Mouse (Mus musculus): ENCODE results near the gene Tln2. TPM values are rescaled to one million over a fixed set of nuclear protein-coding genes. Genes with fewer than 3 reads are reported as not detected.

Tln2 gene
- total RNA-seq, 2 experiments from 2014 or later, result 121 to 123 TPM

- DNase-seq (ENCODE audit: extremely low spot score in 1 of 2, low spot score in 2 of 2), result no peak
These were observed 9.5 kb downstream of the Tln2 start for GRCm38 (mm10) chr9:67549811-67550501.

GRCm38 (mm10) chr9:67549332-67549731 lies 10.2 kb downstream of the Tln2 start:
- DNase-seq (ENCODE audit: extremely low spot score in 1 of 2, low spot score in 2 of 2), result peak in 1 of 2 experiments; percentile 74
- intact Hi-C loops (cut with DNase I), result no loop called here

More at GRCm38 (mm10) chr9:67549811-67550501, 9.5 kb downstream of the Tln2 start:
- intact Hi-C loops (cut with DNase I), result no loop called here

GRCm38 (mm10) chr9:67546650-67547049 lies 12.9 kb downstream of the Tln2 start:
- intact Hi-C loops (cut with DNase I), result no loop called here
- peak in 1 of 2 experiments; percentile 20 for DNase-seq (ENCODE audit: extremely low spot score in 1 of 2, low spot score in 2 of 2)

DNA sequence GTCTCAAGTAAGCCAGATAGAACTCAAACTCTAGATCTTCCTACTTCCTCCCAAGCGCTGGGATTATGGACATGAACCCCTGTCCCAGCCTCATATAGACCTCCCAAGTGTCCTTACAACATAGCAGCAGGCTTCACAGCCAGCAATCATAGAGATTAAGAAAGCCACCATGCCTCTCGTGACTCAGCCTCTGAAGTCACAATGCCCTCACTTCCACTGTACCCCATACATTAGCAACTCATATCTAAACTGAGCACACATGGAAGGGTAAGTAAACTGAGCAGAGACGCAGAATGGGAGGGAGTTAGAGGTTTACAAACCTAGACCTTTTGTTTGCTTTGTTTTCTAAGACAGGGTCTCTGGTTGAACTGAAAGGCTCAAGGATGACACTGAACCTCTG lies 13.7 kb downstream of the Tln2 start:
- no peak for DNase-seq (ENCODE audit: extremely low spot score in 1 of 2, low spot score in 2 of 2)
- intact Hi-C loops (cut with DNase I), result no loop called here

DNA sequence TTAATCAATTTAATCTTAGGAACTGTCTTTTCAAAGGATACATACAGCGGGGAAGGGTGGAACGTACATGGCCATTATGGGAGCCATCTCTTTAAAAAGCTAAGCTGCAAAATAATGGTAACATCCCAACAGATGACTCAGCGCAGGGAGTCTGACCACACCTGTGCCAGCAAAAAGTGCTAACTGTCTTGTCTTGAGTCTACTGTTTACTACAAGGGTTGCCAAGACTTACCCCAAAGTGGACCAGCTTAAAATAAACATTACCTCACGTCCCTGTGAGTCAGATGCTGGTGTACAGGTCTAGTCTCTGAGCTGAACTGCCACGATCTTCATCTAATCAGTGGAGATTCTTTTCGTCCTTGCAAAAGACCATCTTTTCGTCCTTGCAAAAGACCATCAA lies 14.7 kb downstream of the Tln2 start:
- DNase-seq (ENCODE audit: extremely low spot score in 1 of 2, low spot score in 2 of 2), result no peak
- intact Hi-C loops (cut with DNase I), result no loop called here

GRCm38 (mm10) chr9:67541948-67542347 lies 17.6 kb downstream of the Tln2 start:
- DNase-seq (ENCODE audit: extremely low spot score in 1 of 2, low spot score in 2 of 2), result no peak
- intact Hi-C loops (cut with DNase I), result no loop called here

DNA sequence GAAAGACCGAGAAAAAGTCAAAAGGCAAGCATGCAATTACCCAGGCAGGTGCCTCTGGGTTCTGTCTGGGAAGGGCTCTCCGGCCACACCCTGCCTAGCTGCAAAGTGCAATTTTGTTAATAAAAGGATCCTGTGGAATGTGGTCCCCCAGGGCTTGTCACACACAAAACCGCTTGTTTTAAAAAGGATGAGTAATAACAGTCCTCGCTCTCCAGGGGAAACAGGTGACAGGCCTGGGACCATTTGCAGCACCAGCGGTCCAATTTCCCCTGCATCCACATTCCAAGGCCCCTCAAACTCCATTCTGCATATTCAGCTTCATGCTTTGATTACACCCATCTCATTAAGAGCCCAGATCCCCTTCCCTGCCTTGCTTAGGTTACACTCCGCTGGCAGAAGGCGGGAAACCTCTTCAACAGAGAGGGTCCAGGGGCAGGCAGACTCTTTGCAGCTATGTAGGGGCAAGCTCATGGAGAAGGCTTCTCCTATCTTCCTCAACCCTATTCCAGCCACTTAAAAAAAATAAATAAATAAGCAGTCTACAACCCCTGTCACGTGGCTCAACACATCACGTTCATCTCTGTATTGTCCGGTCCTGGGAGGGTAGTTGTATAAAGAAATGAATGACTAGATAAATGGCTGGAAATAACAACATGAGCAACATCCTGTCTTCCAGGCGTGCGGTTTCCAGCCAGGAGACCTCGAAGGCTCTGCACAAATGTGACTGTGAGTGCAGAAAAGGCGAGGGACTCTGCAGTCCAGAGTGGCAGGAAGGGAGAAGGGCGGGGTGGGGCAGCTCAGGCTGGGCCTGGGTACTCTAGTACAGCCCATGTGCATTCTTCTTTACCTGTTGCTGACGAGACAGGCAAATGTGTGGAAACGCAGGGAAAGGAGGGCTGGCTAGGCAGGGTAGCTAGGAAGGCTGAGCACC lies 19.5 kb downstream of the Tln2 start:
- DNase-seq (ENCODE audit: extremely low spot score in 1 of 2, low spot score in 2 of 2), result no peak
- intact Hi-C loops (cut with DNase I), result no loop called here

DNA sequence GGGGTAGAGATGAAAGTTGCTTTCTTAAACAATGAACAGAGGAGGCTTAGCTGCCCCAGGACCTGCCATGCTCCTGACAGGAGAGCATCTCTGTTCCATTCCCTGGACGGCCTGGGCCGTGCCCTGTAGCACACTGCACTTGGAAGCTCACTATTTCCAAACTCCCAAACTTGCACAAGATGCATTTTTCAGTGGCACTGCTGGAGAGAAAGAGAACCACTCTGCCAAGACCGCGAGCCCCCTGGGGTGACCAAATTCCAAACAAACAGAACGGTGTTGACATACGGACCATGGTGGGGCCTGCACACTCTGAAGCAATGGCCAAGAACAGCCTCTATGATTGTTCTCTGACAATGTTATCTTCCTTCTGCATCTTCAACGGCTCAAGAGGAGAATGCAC lies 25.1 kb downstream of the Tln2 start:
- DNase-seq (ENCODE audit: extremely low spot score in 1 of 2, low spot score in 2 of 2), result peak in 1 of 2 experiments; percentile 82
- intact Hi-C loops (cut with DNase I), result no loop called here

DNA sequence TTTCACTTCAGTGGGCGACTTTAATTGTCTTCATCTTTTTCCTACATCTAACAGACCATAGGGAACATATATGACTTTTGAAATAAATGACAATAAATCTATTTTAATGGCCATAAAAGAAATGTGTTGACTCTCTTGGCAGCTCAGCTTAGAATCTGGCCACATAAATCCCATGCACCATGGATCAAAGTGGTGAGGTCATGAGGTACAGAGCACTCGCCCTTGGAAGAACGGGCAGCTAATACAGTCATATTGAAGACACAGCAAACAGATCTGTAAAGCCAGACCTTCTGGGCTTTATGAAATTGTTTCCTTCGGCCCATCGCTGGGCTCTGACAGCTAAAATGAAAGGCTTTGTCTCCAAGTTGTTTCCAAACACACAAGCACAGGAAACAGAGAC lies 26.2 kb downstream of the Tln2 start:
- no peak for DNase-seq (ENCODE audit: extremely low spot score in 1 of 2, low spot score in 2 of 2)

GRCm38 (mm10) chr9:67532631-67533030 lies 26.9 kb downstream of the Tln2 start:
- intact Hi-C loops (cut with DNase I), result no loop called here
- DNase-seq (ENCODE audit: extremely low spot score in 1 of 2, low spot score in 2 of 2), result no peak

More for the DNA sequence above, 26.2 kb downstream of the Tln2 start:
- intact Hi-C loops (cut with DNase I), result no loop called here

- intact Hi-C loops (cut with DNase I), result no loop called here
- no peak for DNase-seq (ENCODE audit: extremely low spot score in 1 of 2, low spot score in 2 of 2)
These were observed 29.9 kb downstream of the Tln2 start for GRCm38 (mm10) chr9:67529600-67529999.

GRCm38 (mm10) chr9:67527726-67528125 lies 31.8 kb downstream of the Tln2 start:
- no peak for DNase-seq (ENCODE audit: extremely low spot score in 1 of 2, low spot score in 2 of 2)
- intact Hi-C loops (cut with DNase I), result no loop called here

GRCm38 (mm10) chr9:67521736-67522135 lies 37.8 kb downstream of the Tln2 start:
- intact Hi-C loops (cut with DNase I), result no loop called here
- no peak for DNase-seq (ENCODE audit: extremely low spot score in 1 of 2, low spot score in 2 of 2)

- DNase-seq (ENCODE audit: extremely low spot score in 1 of 2, low spot score in 2 of 2), result no peak
- intact Hi-C loops (cut with DNase I), result no loop called here
These were observed 50.0 kb downstream of the Tln2 start for GRCm38 (mm10) chr9:67509510-67509909.

GRCm38 (mm10) chr9:67504669-67505260 lies 54.7 kb downstream of the Tln2 start:
- intact Hi-C loops (cut with DNase I), result no loop called here
- DNase-seq (ENCODE audit: extremely low spot score in 1 of 2, low spot score in 2 of 2), result no peak

DNA sequence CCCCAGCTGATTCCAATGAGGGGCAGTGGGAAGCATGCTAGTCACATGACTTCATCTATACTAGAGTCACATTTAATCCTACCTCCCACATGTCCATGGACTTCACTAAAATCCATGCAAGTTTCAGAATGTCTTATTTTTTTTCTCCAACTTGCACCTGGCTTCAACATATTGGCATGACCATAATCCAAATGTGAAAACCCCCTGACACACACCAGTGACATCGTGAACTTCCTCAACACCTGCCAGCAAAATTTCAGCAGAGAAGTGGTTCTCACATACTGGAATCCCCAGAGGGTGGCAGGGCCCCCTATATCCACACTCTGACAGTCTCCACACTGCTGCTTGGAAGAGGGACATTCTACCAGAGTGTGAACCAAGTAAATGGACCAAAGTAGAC lies 57.7 kb downstream of the Tln2 start:
- intact Hi-C loops (cut with DNase I), result no loop called here
- no peak for DNase-seq (ENCODE audit: extremely low spot score in 1 of 2, low spot score in 2 of 2)

GRCm38 (mm10) chr9:67496368-67496767 lies 63.1 kb downstream of the Tln2 start:
- DNase-seq (ENCODE audit: extremely low spot score in 1 of 2, low spot score in 2 of 2), result peak in 1 of 2 experiments; percentile 20
- intact Hi-C loops (cut with DNase I), result no loop called here

DNA sequence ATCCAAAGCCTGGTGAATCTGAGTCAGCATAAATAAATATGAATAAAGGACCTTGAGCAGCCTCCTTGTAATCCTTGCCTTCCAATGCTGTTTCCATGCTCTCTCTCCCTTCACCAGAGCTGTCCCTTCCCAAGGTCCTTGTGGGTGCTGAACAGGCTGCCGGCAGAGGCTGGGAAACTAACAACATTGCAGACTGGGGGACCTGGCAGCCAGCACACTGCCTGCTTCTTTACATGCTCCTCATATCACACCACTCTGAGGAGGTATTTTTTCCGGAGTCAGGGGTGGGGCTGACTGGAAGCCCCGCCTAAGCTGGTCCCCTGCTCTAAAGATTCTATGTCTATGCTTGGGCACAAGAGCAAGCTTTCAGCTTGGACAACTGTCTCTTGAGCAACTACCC lies 64.2 kb downstream of the Tln2 start:
- DNase-seq (ENCODE audit: extremely low spot score in 1 of 2, low spot score in 2 of 2), result no peak
- intact Hi-C loops (cut with DNase I), result no loop called here

DNA sequence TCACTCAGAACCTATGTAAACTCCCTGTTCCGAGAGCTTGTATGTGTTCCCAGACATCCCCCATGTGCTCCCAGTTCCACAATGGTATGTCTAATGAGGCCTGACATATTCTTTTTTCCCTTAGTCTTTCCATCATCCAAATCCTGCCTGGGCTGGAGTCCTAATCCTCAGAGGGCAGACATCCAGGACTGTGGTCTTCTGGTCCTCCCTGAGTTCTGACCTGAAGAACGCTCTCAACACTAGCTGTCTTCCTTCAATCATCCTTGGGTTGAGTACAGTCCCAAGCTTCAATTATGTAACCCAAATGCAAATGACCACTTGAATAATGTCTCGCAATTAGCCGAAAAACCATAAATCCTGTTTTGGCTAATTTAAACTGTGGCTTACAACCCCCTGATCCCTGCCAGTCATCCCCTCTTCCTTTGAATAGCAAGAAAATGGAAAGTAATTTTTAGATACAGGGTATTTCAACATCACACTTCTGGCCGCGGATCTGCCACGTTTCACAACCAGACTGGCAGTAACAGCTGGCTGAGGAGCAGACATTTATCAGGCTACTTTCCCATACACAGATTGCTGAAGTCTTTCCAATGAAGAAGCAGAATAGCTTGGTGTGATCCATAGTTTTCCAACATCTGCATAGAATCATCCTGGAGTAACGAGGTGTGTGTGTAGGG lies 65.5 kb downstream of the Tln2 start:
- no peak for DNase-seq (ENCODE audit: extremely low spot score in 1 of 2, low spot score in 2 of 2)
- intact Hi-C loops (cut with DNase I), result no loop called here
